Mouse (Mus musculus): ENCODE results near the gene Lrp11. TPM values are rescaled to one million over a fixed set of nuclear protein-coding genes. Genes with fewer than 3 reads are reported as not detected.
A peak's percentile ranks its signal among the peaks of the same experiment; 100 is the strongest.

Gene Lrp11
- total and polyA plus RNA-seq, 2 experiments, result 1.2 to 1.4 TPM

- Histone ChIP-seq H3K27ac (replicated peaks; ENCODE audit: insufficient read depth, low read depth, low read length) (no peak overlapping the region), H3K27me3 (ENCODE audit: control insufficient read depth, insufficient read depth, low read length) (no peaks in the 10 kb centered on the region), H3K4me3 (ENCODE audit: insufficient read depth, low read depth, low read length) (no peak overlapping the region), H3K79me2 (ENCODE audit: control insufficient read depth, insufficient read depth, low read length) (peaks cover 13% of the 10 kb centered on the region), H3K36me3 (ENCODE audit: control insufficient read depth, insufficient read depth, low read length) (peaks cover 31% of the 10 kb centered on the region), H3K4me1 (ENCODE audit: control insufficient read depth, insufficient read depth, low read length) (peaks cover 4% of the 10 kb centered on the region), H3K9ac (ENCODE audit: low read depth, low read length) (no peak overlapping the region)
- WGBS, result 83% methylated on average over 4 of the region's 4 CpGs
- no peak for DNase-seq (ENCODE audit: extremely low read depth, low read depth, low spot score)
- TF ChIP-seq CTCF (IDR thresholded peaks at IDR 0.05; ENCODE audit: low read depth, low read length) (no peak), POLR2A (IDR thresholded peaks at IDR 0.05; ENCODE audit: extremely low read depth, insufficient read depth, low read length) (no peak)
Measured at GRCm38 (mm10) chr10:7649059-7649458, 59.5 kb downstream of the Lrp11 start.

- no peaks in the 10 kb centered on the region for H3K27me3 ChIP-seq (ENCODE audit: control insufficient read depth, insufficient read depth, low read length)
- H3K36me3 ChIP-seq (ENCODE audit: control insufficient read depth, insufficient read depth, low read length), result peaks cover 18% of the 10 kb centered on the region
- peaks cover 4% of the 10 kb centered on the region for H3K4me1 ChIP-seq (ENCODE audit: control insufficient read depth, insufficient read depth, low read length)
- peak; percentile 16 for DNase-seq (ENCODE audit: extremely low read depth, low read depth, low spot score)
- H3K4me3 ChIP-seq (ENCODE audit: insufficient read depth, low read depth, low read length), result no peak overlapping the region
- peaks cover 28% of the 10 kb centered on the region for H3K79me2 ChIP-seq (ENCODE audit: control insufficient read depth, insufficient read depth, low read length)
- H3K27ac ChIP-seq (replicated peaks; ENCODE audit: insufficient read depth, low read depth, low read length), result no peak overlapping the region
- no peak overlapping the region for H3K9ac ChIP-seq (ENCODE audit: low read depth, low read length)
- TF ChIP-seq CTCF (IDR thresholded peaks at IDR 0.05; ENCODE audit: low read depth, low read length), result no peak
- TF ChIP-seq POLR2A (IDR thresholded peaks at IDR 0.05; ENCODE audit: extremely low read depth, insufficient read depth, low read length), result no peak
- 73% methylated on average over 2 of the region's 2 CpGs for WGBS
Measured at GRCm38 (mm10) chr10:7651057-7651456, 61.5 kb downstream of the Lrp11 start.

GRCm38 (mm10) chr10:7662471-7663141 is 73.0 kb downstream of the Lrp11 start:
- no peak for TF ChIP-seq CTCF (IDR thresholded peaks at IDR 0.05; ENCODE audit: low read depth, low read length)
- no peak for TF ChIP-seq POLR2A (IDR thresholded peaks at IDR 0.05; ENCODE audit: extremely low read depth, insufficient read depth, low read length)
- peak overlapping the region; percentile 80 for H3K4me3 ChIP-seq (ENCODE audit: insufficient read depth, low read depth, low read length)
- H3K36me3 ChIP-seq (ENCODE audit: control insufficient read depth, insufficient read depth, low read length), result no peaks in the 10 kb centered on the region
- peak overlapping the region; percentile 42 for H3K27ac ChIP-seq (replicated peaks; ENCODE audit: insufficient read depth, low read depth, low read length)
- peaks cover 11% of the 10 kb centered on the region; the same call in 1 of the 2 replicates for H3K4me1 ChIP-seq (ENCODE audit: control insufficient read depth, insufficient read depth, low read length)
- no peaks in the 10 kb centered on the region for H3K27me3 ChIP-seq (ENCODE audit: control insufficient read depth, insufficient read depth, low read length)
- H3K9ac ChIP-seq (ENCODE audit: low read depth, low read length), result peak overlapping the region; percentile 86
- WGBS, result under 1% methylated on average over 44 of the region's 44 CpGs
- peak; percentile 23 for DNase-seq (ENCODE audit: extremely low read depth, low read depth, low spot score)
- H3K79me2 ChIP-seq (ENCODE audit: control insufficient read depth, insufficient read depth, low read length), result peaks cover 19% of the 10 kb centered on the region; the same call in 1 of the 2 replicates

GRCm38 (mm10) chr10:7663159-7664026 is 73.8 kb downstream of the Lrp11 start:
- no peaks in the 10 kb centered on the region for H3K36me3 ChIP-seq (ENCODE audit: control insufficient read depth, insufficient read depth, low read length)
- TF ChIP-seq CTCF (IDR thresholded peaks at IDR 0.05; ENCODE audit: low read depth, low read length), result no peak
- TF ChIP-seq POLR2A (IDR thresholded peaks at IDR 0.05; ENCODE audit: extremely low read depth, insufficient read depth, low read length), result peak; percentile 46; the same call in 1 of the 2 replicates
- peak overlapping the region; percentile 80 for H3K4me3 ChIP-seq (ENCODE audit: insufficient read depth, low read depth, low read length)
- peaks cover 14% of the 10 kb centered on the region; the same call in 1 of the 2 replicates for H3K79me2 ChIP-seq (ENCODE audit: control insufficient read depth, insufficient read depth, low read length)
- peak overlapping the region; percentile 86 for H3K9ac ChIP-seq (ENCODE audit: low read depth, low read length)
- WGBS, result under 1% methylated on average over 64 of the region's 64 CpGs
- peak overlapping the region; percentile 85 for H3K27ac ChIP-seq (replicated peaks; ENCODE audit: insufficient read depth, low read depth, low read length)
- peaks cover 14% of the 10 kb centered on the region; the same call in 1 of the 2 replicates for H3K4me1 ChIP-seq (ENCODE audit: control insufficient read depth, insufficient read depth, low read length)
- H3K27me3 ChIP-seq (ENCODE audit: control insufficient read depth, insufficient read depth, low read length), result no peaks in the 10 kb centered on the region
- DNase-seq (ENCODE audit: extremely low read depth, low read depth, low spot score), result peak; percentile 96

- peak overlapping the region; percentile 86 for H3K9ac ChIP-seq (ENCODE audit: low read depth, low read length)
- DNase-seq (ENCODE audit: extremely low read depth, low read depth, low spot score), result peak; percentile 69
- H3K27ac ChIP-seq (replicated peaks; ENCODE audit: insufficient read depth, low read depth, low read length), result peak overlapping the region; percentile 85
- no peaks in the 10 kb centered on the region for H3K36me3 ChIP-seq (ENCODE audit: control insufficient read depth, insufficient read depth, low read length)
- H3K4me3 ChIP-seq (ENCODE audit: insufficient read depth, low read depth, low read length), result peak overlapping the region; percentile 80
- no peaks in the 10 kb centered on the region for H3K27me3 ChIP-seq (ENCODE audit: control insufficient read depth, insufficient read depth, low read length)
- H3K4me1 ChIP-seq (ENCODE audit: control insufficient read depth, insufficient read depth, low read length), result peaks cover 14% of the 10 kb centered on the region; the same call in 1 of the 2 replicates
- no peak for TF ChIP-seq CTCF (IDR thresholded peaks at IDR 0.05; ENCODE audit: low read depth, low read length)
- no peak for TF ChIP-seq POLR2A (IDR thresholded peaks at IDR 0.05; ENCODE audit: extremely low read depth, insufficient read depth, low read length)
- peaks cover 10% of the 10 kb centered on the region; the same call in 1 of the 2 replicates for H3K79me2 ChIP-seq (ENCODE audit: control insufficient read depth, insufficient read depth, low read length)
- 22% methylated on average over 6 of the region's 6 CpGs for WGBS
Measured at GRCm38 (mm10) chr10:7664027-7664526, 74.5 kb downstream of the Lrp11 start.
